Mouse (Mus musculus): ENCODE results near the gene Tsen2. TPM values are rescaled to one million over a fixed set of nuclear protein-coding genes. Genes with fewer than 3 reads are reported as not detected.

Tsen2 gene
- total RNA-seq, 2 experiments from 2014 or later: 14.7 to 18.7 TPM

DNA sequence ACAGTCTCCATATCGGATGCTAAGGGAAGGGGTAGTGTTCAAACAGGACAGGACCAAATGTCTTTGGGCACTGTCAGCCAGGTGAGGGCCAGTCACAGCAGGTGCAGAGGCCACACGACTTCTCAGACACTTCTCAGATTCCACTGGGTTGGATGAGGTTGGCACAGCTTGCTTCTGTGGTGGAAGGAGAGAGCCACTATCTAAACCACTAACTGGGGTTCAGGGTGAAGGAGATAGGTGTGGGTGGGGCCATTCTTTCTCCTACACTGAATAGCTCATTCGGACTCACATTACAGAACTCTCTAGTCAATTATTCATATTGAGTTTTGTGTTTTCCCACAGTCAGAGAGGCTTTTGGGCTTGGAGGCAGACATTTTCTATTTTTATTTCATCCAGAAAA is 51.2 kb downstream of the Tsen2 start:
- no peak for DNase-seq (ENCODE audit: low spot score in 2 of 2)

GRCm38 (mm10) chr6:115601322-115601714 is 56.9 kb downstream of the Tsen2 start:
- DNase-seq (ENCODE audit: low spot score in 2 of 2): no peak

DNA sequence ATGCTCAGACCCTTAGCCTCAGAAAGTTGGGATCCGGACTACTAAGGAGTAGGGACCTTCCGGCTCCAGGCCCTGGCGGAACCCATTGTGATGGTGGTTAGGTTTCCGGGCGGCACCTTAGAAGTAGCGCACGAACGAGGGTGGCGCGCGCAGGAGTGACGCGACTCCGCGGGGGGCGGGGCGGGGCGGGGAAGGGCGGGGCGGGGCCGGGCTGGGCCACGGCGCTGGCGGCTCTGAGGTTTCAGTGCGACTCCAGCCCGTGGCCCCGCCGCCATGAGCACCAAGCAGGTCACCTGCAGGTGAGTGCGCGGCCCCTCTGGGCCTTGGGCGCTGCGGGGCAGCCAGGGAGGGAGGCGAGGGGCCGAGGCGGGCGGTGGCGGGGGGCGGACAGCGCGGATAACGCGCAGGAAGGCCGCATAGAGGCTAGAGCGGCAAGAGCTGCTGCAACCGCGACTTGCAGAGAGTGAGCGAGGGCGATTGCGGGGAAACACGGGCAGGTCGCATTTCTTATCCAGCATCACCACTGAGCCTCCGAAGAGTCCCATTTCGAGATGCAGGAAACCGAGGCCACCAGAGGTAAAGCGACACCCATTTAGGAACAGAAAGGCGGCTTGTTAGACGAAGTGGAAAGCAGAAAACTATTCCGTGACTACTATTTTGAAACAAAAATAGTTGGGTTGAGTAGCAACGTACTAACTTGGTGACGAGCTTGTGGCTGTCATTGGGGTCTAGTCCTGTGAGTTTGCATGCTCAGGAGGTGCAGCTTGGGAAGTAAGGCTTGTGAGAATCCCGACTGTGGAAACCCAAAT is 57.5 kb downstream of the Tsen2 start, which contains the start of gene Mkrn2:
TSS of gene Mkrn2 (plus strand) at position 188 of the 809 bp plus-strand sequence.
- DNase-seq (ENCODE audit: low spot score in 2 of 2): peak; percentile 83 to 84

DNA sequence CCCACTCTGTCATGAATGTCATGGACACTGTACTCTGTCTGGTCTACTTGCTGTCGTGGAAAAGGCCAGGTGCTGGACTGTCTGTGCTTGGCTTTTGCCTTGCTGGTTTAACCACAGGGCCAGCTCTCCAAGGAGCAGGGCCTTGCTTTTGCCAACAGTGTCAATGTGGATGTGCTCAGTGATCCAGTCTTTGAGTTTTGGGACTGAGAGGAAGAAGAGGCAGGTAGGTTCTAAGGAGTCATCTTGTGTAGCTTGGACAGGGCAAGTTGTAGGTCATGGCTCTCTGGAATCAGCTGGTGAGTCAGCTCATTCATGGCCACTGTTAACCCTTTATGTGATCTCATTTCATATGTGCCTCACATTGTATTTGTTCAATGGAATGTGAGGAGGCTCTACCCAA is 62.0 kb downstream of the Tsen2 start:
- DNase-seq (ENCODE audit: low spot score in 2 of 2): no peak

- DNase-seq (ENCODE audit: low spot score in 2 of 2): no peak
Measured at GRCm38 (mm10) chr6:115607429-115607828, 63.0 kb downstream of the Tsen2 start.

DNA sequence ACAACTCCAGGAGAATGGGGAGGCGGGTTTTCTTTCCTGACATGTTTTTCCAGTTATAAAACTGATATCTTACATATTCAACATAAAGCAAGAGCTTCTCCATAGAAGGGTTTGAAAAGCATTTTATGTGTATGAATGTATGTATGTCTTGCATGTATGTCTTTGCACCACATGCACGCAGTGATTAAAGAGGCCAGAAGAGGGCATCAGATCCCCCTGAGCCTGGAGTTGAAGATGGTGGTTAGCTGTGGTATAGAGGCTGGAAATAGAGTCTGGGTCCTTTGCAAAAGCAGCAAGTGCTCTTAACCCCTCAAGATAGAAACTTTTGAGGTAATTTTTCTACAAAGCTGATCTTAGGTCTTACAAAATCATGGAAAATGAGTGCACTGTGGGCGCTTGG is 64.7 kb downstream of the Tsen2 start:
- no peak for DNase-seq (ENCODE audit: low spot score in 2 of 2)

DNA sequence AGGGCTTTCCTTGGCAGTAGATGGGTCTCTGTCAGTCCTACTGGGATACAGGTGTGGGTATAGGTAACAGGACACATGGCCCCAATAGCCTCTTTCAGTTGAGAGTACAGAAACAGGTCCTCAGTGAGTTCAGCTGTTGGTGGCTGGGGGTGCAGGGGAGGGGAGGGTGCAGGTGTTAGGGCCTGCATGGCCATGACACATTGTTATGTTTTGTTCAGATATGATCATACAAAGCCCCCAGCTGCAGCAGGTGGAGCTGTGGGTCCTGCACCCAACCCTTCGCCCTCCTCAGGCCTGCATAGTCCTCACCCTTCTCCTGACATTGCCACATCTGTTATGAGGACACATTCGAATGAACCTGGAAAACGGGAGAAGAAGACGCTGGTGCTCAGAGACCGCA is 65.8 kb downstream of the Tsen2 start:
- no peak for DNase-seq (ENCODE audit: low spot score in 2 of 2)

DNA sequence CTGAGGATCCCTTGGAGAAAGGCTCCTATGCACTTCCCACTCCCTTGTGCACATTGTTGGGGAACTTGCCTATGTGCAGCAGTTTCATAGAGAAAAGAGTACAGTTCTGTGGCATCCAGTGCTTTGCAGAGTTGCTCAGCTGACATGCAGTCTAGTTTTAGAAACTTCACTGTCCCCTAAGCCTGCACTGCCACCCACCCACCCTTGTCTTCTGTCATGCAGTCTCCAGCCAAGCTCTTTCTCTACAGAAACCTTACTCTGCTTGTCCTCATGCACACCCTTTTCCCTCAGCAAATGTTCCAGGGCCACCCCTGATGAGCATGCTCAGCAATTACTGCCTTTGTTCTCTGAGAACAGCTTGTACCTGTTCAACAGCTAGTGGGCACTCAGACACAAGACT is 69.3 kb downstream of the Tsen2 start:
- DNase-seq (ENCODE audit: low spot score in 2 of 2): no peak

DNA sequence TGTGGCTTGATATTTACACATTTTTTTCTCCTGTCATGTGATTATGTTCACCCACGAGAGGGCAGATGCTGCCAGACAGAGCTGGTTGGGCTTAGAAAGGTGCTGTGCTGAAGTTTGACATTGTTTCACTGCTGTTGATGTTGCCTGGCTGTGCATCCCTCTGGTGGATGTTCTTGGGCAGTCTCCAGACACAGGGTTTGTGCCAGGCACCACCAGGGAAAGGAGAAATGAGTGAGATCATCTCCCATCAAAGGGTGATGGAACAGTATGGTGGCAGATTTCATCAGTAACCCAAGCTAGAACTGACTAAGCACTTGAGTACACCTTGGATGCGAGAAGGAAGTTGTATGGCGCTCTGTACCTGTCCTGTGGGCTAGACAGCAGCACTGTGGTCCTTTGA is 71.5 kb downstream of the Tsen2 start:
- DNase-seq (ENCODE audit: low spot score in 2 of 2): no peak

GRCm38 (mm10) chr6:115619818-115620217 is 75.4 kb downstream of the Tsen2 start:
- DNase-seq (ENCODE audit: low spot score in 2 of 2): no peak

DNA sequence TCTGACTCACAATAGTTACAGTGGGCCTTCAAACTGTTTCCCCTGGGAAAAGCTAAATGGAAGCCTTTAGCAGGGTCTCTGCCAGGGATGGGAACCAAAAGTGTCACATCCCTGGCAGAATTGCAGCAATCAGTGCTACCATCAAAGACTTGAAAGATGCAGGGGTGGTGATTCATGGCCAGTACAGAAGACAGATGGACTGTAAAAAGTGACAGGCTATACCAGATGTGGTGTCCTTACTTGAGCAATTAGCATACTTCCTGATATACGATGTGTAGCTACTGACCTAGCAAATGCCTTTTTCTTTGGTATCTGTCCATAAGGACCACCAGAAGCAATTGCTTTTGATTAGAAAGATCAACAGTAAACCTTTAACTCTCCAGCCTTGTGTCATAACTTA is 76.5 kb downstream of the Tsen2 start:
- DNase-seq (ENCODE audit: low spot score in 2 of 2): no peak

DNA sequence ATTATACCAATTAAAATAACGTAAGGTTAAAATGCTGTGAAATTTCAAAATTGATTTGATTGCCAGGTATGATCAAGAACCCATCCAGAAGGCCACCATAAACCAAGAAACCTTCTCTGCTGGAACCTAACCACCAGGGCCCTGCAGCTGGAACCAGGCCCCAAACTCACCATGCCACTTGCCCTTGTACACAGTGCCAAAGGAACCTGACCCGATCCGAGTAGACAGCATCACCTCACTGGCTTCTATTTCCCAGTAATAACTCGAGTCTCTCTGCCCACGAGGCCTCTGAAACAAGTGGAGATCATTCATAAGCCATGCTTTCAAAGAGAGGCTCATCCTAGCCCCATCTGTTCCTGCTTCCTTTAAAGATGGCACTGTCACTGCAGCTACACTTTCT is 81.7 kb downstream of the Tsen2 start:
- DNase-seq (ENCODE audit: low spot score in 2 of 2): no peak

Other genes with a start within 250 kb of the Tsen2 start
- gene Pparg, start 183.7 kb upstream of the Tsen2 start, total RNA-seq (2021): 10 to 100 TPM in 1 of 2 experiments, 1 to 10 TPM in 1; 8.7 to 13.8 TPM
- gene Mkrn2os, start 47.9 kb downstream of the Tsen2 start, total RNA-seq (2021): under 1 TPM; 0.26 to 0.29 TPM
- 10 to 100 TPM; 38.2 to 40.9 TPM for gene Mkrn2, start 57.2 kb downstream of the Tsen2 start, total RNA-seq (2021)
- gene Raf1, start 132.0 kb downstream of the Tsen2 start, total RNA-seq (2021): 100 to 1,000 TPM; 123 to 137 TPM
- under 1 TPM; 0.66 to 0.73 TPM for gene Tmem40, start 217.7 kb downstream of the Tsen2 start, total RNA-seq (2021)
- 100 to 1,000 TPM; 103 to 106 TPM for gene Cand2, start 229.9 kb downstream of the Tsen2 start, total RNA-seq (2021)

Data from gastrocnemius, postnatal 4 days (tissue).